Mouse (Mus musculus): ENCODE data around the gene Chrna7.

- TF ChIP-seq CTCF (IDR thresholded peaks at IDR 0.05; ENCODE audit: low read depth, low read length) = no peak
- no peak for TF ChIP-seq GATA1 (IDR thresholded peaks at IDR 0.05; ENCODE audit: borderline replicate concordance, low read length)
- no peak for TF ChIP-seq POLR2AphosphoS5 (IDR thresholded peaks at IDR 0.05; ENCODE audit: insufficient replicate concordance, low read depth, low read length)
- no peak for TF ChIP-seq TAL1 (conservative IDR thresholded peaks at IDR 0.05; ENCODE audit: low read depth, low read length)
Measured at GRCm38 (mm10) chr7:63148740-63149139, 63.6 kb downstream of the Chrna7 start.

All from G1E (cell line).